18 mouse cellular contexts compared by ENCODE assay signal in the genomic region with DNA sequence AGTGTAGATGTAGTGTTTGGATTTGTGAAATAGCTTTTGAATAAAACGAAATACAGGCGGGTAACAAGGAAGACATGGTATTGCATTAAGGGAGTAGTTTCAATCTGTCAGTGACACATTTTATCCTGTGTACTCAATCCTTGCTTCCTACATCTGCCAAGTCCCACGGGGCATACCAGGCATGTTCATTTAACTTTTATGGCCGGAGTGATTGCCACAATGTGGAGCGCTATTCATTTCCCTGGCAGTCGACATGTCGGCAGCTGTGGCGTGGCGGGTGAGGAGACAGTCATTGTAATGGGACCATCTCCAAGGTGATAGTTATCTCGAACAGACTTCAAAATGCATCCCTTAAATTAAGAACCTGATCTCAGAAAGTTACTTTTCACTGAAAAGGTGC.
DNase-seq lines count a peak whose midpoint lies in the region; ATAC-seq and TF ChIP-seq lines count a peak whose summit lies in the region.
"Had no signal": no experiment of that assay in that cellular context is flagged by ENCODE, and none has a peak within 500 bp of the region (broad histone marks: within the 10 kb centered on the region; RNA-seq: fewer than 3 reads in every experiment).

No protein-coding gene starts in this region.

- TF ChIP-seq EP300 in stomach, postnatal 0 days (optimal IDR thresholded peaks at IDR 0.05), result no peak

- DNase-seq in gastrocnemius, postnatal 14 days, result peak; percentile 3
- DNase-seq in gastrocnemius, adult 18-20 months (ENCODE audit: low spot score), result no peak
- DNase-seq in stomach, postnatal 0 days (ENCODE audit: low spot score), result no peak
- no peak for DNase-seq in spleen, postnatal 14 days (ENCODE audit: low spot score in 2 of 2)
- no peak for DNase-seq in right cerebral cortex, adult 18-20 months
- DNase-seq: heart, adult 2 months; kidney, adult 11 months; lung, postnatal 10 days; thymus, postnatal 4 days had no signal

- no peak overlapping the region for H3K9ac ChIP-seq in stomach, embryonic 14.5 days (replicated peaks; ENCODE audit: low read depth, low read length)
- no peak overlapping the region for H3K9ac ChIP-seq in stomach, postnatal 0 days (ENCODE audit: low read length)
- no peak overlapping the region for H3K9ac ChIP-seq in hindbrain, embryonic 13.5 days
- no peak overlapping the region for H3K9ac ChIP-seq in neural tube, embryonic 15.5 days (replicated peaks)
- H3K9ac ChIP-seq: heart, embryonic 15.5 days; limb, embryonic 15.5 days had no signal

- 68% methylated on average over 10 of the region's 10 CpGs for WGBS in stomach, embryonic 14.5 days
- 78% methylated on average over 10 of the region's 10 CpGs for WGBS in stomach, postnatal 0 days
- WGBS in hindbrain, embryonic 13.5 days, result 46% methylated on average over 10 of the region's 10 CpGs
- WGBS in neural tube, embryonic 15.5 days, result 22% methylated on average over 10 of the region's 10 CpGs

- intact Hi-C loops in gastrocnemius, postnatal 14 days (cut with DNase I; ENCODE audit: low total_unique reads), result no loop called here

- TF ChIP-seq CTCF in stomach, postnatal 0 days (IDR thresholded peaks at IDR 0.05; ENCODE audit: low read depth), result no peak

- 0 out of 2 replicates have a peak, but pooled peaks have one; percentile 4 for ATAC-seq in stomach, embryonic 14.5 days (ENCODE audit: insufficient number of reproducible peaks, insufficient read depth, low FRiP score, low read depth)
- no peak for ATAC-seq in stomach, postnatal 0 days (ENCODE audit: low FRiP score, low TSS enrichment)
- ATAC-seq in hindbrain, embryonic 13.5 days (ENCODE audit: low FRiP score), result peak; percentile 37; the same call in 1 of the 2 replicates
- ATAC-seq in neural tube, embryonic 15.5 days (ENCODE audit: low FRiP score), result peak; percentile 64; the same call in 1 of the 2 replicates
- ATAC-seq: activated CD4-positive, CD25-positive, alpha-beta regulatory T cell, adult 4 months; forebrain, embryonic 14.5 days; Patski had no signal

- H3K4me3 ChIP-seq in stomach, embryonic 14.5 days (ENCODE audit: low read depth, low read length), result no peak overlapping the region
- H3K4me3 ChIP-seq in stomach, postnatal 0 days (ENCODE audit: low read depth, low read length), result no peak overlapping the region
- no peak overlapping the region for H3K4me3 ChIP-seq in hindbrain, embryonic 13.5 days
- no peak overlapping the region for H3K4me3 ChIP-seq in neural tube, embryonic 15.5 days (replicated peaks)
- H3K4me3 ChIP-seq: heart, adult 2 months; heart, embryonic 15.5 days; limb, embryonic 15.5 days; myocyte had no signal

- peak overlapping the region; percentile 39; the same call in 1 of the 2 replicates for H3K27ac ChIP-seq in stomach, embryonic 14.5 days (ENCODE audit: low read length)
- H3K27ac ChIP-seq in stomach, postnatal 0 days (replicated peaks), result no peak overlapping the region
- peak overlapping the region; percentile 18; the same call in 1 of the 2 replicates for H3K27ac ChIP-seq in hindbrain, embryonic 13.5 days
- H3K27ac ChIP-seq in neural tube, embryonic 15.5 days (replicated peaks), result no peak overlapping the region
- H3K27ac ChIP-seq: heart, adult 2 months; heart, embryonic 15.5 days; limb, embryonic 15.5 days had no signal

- no peaks in the 10 kb centered on the region for H3K27me3 ChIP-seq in stomach, embryonic 14.5 days (ENCODE audit: control insufficient read depth, insufficient read depth, low read length)
- H3K27me3 ChIP-seq in stomach, postnatal 0 days (ENCODE audit: control insufficient read depth, insufficient read depth, low read length), result no peaks in the 10 kb centered on the region
- no peaks in the 10 kb centered on the region for H3K27me3 ChIP-seq in hindbrain, embryonic 13.5 days
- H3K27me3 ChIP-seq in neural tube, embryonic 15.5 days (replicated peaks), result no peaks in the 10 kb centered on the region
- H3K27me3 ChIP-seq: heart, embryonic 15.5 days; limb, embryonic 15.5 days; Patski had no signal

- no peaks in the 10 kb centered on the region for H3K4me1 ChIP-seq in stomach, embryonic 14.5 days (ENCODE audit: control insufficient read depth, insufficient read depth, low read length)
- H3K4me1 ChIP-seq in stomach, postnatal 0 days (replicated peaks; ENCODE audit: control insufficient read depth, insufficient read depth), result no peaks in the 10 kb centered on the region
- H3K4me1 ChIP-seq in hindbrain, embryonic 13.5 days (replicated peaks), result peaks cover 19% of the 10 kb centered on the region
- peaks cover 20% of the 10 kb centered on the region for H3K4me1 ChIP-seq in neural tube, embryonic 15.5 days
- H3K4me1 ChIP-seq: heart, embryonic 15.5 days; limb, embryonic 15.5 days had no signal

- H3K9me3 ChIP-seq in stomach, embryonic 14.5 days (ENCODE audit: control insufficient read depth, low read depth, low read length), result no peaks in the 10 kb centered on the region
- H3K9me3 ChIP-seq in stomach, postnatal 0 days (ENCODE audit: control insufficient read depth, low read length), result no peaks in the 10 kb centered on the region
- no peaks in the 10 kb centered on the region for H3K9me3 ChIP-seq in hindbrain, embryonic 13.5 days
- H3K9me3 ChIP-seq in neural tube, embryonic 15.5 days (replicated peaks), result no peaks in the 10 kb centered on the region
- H3K9me3 ChIP-seq: heart, embryonic 15.5 days; limb, embryonic 15.5 days had no signal

- H3K36me3 ChIP-seq in stomach, embryonic 14.5 days (ENCODE audit: control insufficient read depth, insufficient read depth, low read length), result no peaks in the 10 kb centered on the region
- H3K36me3 ChIP-seq in stomach, postnatal 0 days (ENCODE audit: control insufficient read depth, insufficient read depth, low read length), result no peaks in the 10 kb centered on the region
- H3K36me3 ChIP-seq in hindbrain, embryonic 13.5 days, result no peaks in the 10 kb centered on the region
- no peaks in the 10 kb centered on the region for H3K36me3 ChIP-seq in neural tube, embryonic 15.5 days
- H3K36me3 ChIP-seq: heart, embryonic 15.5 days; limb, embryonic 15.5 days had no signal

- no peak overlapping the region for H3K4me2 ChIP-seq in stomach, embryonic 14.5 days (replicated peaks; ENCODE audit: low read depth, low read length)
- no peak overlapping the region for H3K4me2 ChIP-seq in stomach, postnatal 0 days (replicated peaks; ENCODE audit: low read depth)
- H3K4me2 ChIP-seq in hindbrain, embryonic 13.5 days, result peak overlapping the region; percentile 10; the same call in 1 of the 2 replicates
- H3K4me2 ChIP-seq in neural tube, embryonic 15.5 days, result peak overlapping the region; percentile 31
- H3K4me2 ChIP-seq: heart, embryonic 15.5 days; limb, embryonic 15.5 days had no signal

Comparison
In these comparisons a context has a peak if more than half of its experiments do, and no peak if none do; other contexts are left out.
1. H3K27ac ChIP-seq: peak in stomach, embryonic 14.5 days (single experiment) and hindbrain, embryonic 13.5 days (single experiment); none in stomach, postnatal 0 days (single experiment) and neural tube, embryonic 15.5 days (single experiment).
2. H3K4me2 ChIP-seq: peak in hindbrain, embryonic 13.5 days (single experiment) and neural tube, embryonic 15.5 days (single experiment); none in stomach, embryonic 14.5 days (single experiment) and stomach, postnatal 0 days (single experiment).